Mouse (Mus musculus) embryonic facial prominence, embryonic 11.5 days (tissue): ENCODE data around the gene Mfrp. TPM values are rescaled to one million over a fixed set of nuclear protein-coding genes. Genes with fewer than 3 reads are reported as not detected.

Experiments used
- ATAC-seq: fragments of 200-750 bp; cut with Nextera tagmentation; replicated peaks from 2 replicates; pipeline ENCODE4 v1.8.0; 2017; ENCODE audit warnings: low read depth; ENCODE audit not compliant: insufficient number of reproducible peaks, low FRiP score, low TSS enrichment
- DNase-seq: peaks from one replicate; pipeline ENCODE4 v3.0.0-alpha.2; 2015; ENCODE audit warnings: low spot score
- H3K27ac ChIP-seq: fragments of 300-500 bp; sonication (generic); replicated peaks from 2 replicates; pipeline ENCODE4 v1.5.1; 2014; ENCODE audit warnings: mild to moderate bottlenecking, low read depth, low read length, control low read depth
- H3K27me3 ChIP-seq: fragments of 300-500 bp; sonication (generic); 2 replicates; pipeline ENCODE4 v1.6.1; 2014; ENCODE audit warnings: mild to moderate bottlenecking, low read length, moderate library complexity, mixed read lengths; ENCODE audit not compliant: control insufficient read depth, insufficient read depth
- H3K36me3 ChIP-seq: fragments of 300-500 bp; sonication (generic); replicated peaks from 2 replicates; pipeline ENCODE4 v1.6.1; 2014; ENCODE audit warnings: low read depth, mild to moderate bottlenecking, low read length, moderate library complexity, mixed read lengths; ENCODE audit not compliant: control insufficient read depth, insufficient read depth
- H3K4me1 ChIP-seq: fragments of 300-500 bp; sonication (generic); 2 replicates; pipeline ENCODE4 v1.6.1; 2014; ENCODE audit warnings: low read length, mixed read lengths; ENCODE audit not compliant: control insufficient read depth, insufficient read depth
- H3K4me2 ChIP-seq: fragments of 300-500 bp; sonication (generic); 2 replicates; pipeline ENCODE4 v1.6.1; 2014; ENCODE audit warnings: low read depth, mild to moderate bottlenecking, control low read depth, low read length, moderate library complexity
- H3K4me3 ChIP-seq: fragments of 300-500 bp; sonication (generic); 2 replicates; pipeline ENCODE4 v1.5.1; 2014; ENCODE audit warnings: low read depth, low read length, control low read depth
- H3K9ac ChIP-seq: fragments of 300-500 bp; sonication (generic); replicated peaks from 2 replicates; pipeline ENCODE4 v1.6.1; 2014; ENCODE audit warnings: mild to moderate bottlenecking, control low read depth, low read length
- H3K9me3 ChIP-seq: fragments of 300-500 bp; sonication (generic); replicated peaks from 2 replicates; pipeline ENCODE4 v1.6.1; 2016; ENCODE audit warnings: mild to moderate bottlenecking, low read length, inconsistent platforms, mixed read lengths; ENCODE audit not compliant: control insufficient read depth
- WGBS: fragments of 180-500 bp; shearing (Covaris S2); extraction: QIAGEN DNeasy Blood & Tissue Kit; methylation state at CpG from one replicate; pipeline ENCODE4 v1.1.7; 2014; 5-methylcytosine and 5-hydroxymethylcytosine counted together
- polyA plus RNA-seq: library from polyadenylated mRNA; unstranded; fragments of >200 nt; fragmentation: Nextera tagmentation; extraction: Ambion mirVana; gene quantifications from 2 replicates; pipeline ENCODE4 v1.2.1, GENCODE M21; 2014

Gene Mfrp
- polyA plus RNA-seq, 1 experiment from 2014 or later: 0.32 TPM

DNA sequence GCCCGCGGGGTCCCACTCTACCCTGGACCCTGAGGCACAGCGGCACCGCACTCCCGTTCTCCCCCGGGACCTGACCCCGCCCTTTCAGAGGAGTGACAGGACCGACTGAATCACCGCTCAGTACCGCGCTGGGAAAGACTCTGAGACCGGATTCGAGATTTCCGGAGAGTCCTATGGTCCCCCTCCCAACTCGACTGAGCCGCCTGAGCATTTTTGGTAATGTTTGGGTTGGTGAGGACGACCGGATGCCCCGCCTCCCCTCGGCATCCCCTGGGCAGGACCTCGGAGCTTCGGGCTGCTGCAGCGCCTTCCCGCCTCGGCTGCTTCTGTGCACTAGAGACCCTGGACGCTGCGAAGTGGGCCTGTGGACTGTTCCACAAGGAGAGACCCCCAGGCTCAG lies 28.5 kb downstream of the Mfrp start:
- DNase-seq: peak; percentile 80
- Histone ChIP-seq H3K4me1 (peaks cover 6% of the 10 kb centered on the region), H3K27me3 (peaks cover 17% of the 10 kb centered on the region), H3K4me3 (peak overlapping the region; percentile 33), H3K36me3 (no peaks in the 10 kb centered on the region), H3K9me3 (no peaks in the 10 kb centered on the region), H3K9ac (peak overlapping the region; percentile 60), H3K27ac (peak overlapping the region; percentile 29; the same call in 1 of the 2 replicates), H3K4me2 (peak overlapping the region; percentile 74)
- WGBS: under 1% methylated on average over 27 of the region's 27 CpGs
- ATAC-seq: peak; percentile 53

DNA sequence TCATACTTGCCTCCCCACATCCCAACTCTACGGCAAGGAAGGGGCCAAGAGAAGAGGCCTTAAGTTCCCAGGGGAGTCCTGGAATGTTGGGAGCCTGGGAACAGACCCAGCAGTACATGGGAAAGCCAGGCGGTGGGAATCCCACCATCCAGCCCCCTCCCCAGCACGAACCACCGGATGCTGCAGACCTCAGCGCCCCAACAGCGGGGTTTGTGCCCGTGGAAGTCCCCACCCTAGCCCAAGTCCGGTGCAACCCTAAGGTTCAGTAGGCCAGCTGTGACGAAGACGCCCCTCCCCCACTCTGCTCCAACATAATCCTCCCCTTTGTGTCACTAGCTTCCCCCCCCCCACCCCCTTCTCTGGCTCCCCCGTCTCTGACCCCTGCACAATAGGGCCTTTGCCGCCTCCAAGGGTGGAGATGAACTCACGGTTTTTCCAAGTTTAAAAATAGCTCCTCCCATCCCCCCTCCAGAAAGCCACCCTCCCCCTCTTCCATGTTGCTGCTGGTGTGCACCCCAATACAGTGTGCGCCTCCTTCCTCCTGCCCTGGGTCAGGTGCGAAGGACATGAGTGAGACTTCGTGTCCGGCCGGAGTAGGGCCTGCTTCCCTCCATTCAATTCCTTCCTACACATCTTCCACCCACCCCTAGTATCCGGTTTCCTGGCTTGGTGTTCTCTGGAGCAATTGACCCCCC lies 29.2 kb downstream of the Mfrp start:
- 8% methylated on average over 17 of the region's 19 CpGs for WGBS
- DNase-seq: peak; percentile 56
- Histone ChIP-seq H3K27ac (peak overlapping the region; percentile 29; the same call in 1 of the 2 replicates), H3K36me3 (no peaks in the 10 kb centered on the region), H3K9me3 (no peaks in the 10 kb centered on the region), H3K4me3 (peak overlapping the region; percentile 33; the same call in 1 of the 2 replicates), H3K9ac (no peak overlapping the region; the same call in 1 of the 2 replicates), H3K27me3 (peaks cover 22% of the 10 kb centered on the region), H3K4me2 (peak overlapping the region; percentile 74), H3K4me1 (peaks cover 9% of the 10 kb centered on the region)
- peak; percentile 55 for ATAC-seq

DNA sequence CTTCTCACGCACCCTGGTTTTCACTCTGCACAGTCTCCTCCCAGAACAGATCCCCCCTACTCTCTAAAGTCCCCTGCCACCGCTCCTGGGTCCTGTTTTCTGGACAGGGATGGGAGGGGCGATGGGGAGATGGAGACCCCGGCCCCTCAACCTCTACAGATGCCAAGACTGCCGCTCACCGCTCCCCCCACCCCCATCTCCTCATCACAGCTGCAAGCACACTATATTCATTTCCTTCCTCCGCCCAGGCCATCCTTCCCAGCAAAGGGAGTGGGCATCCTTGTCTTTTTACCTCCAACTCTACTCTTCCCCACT lies 29.7 kb downstream of the Mfrp start:
- H3K4me2 ChIP-seq: no peak overlapping the region
- no peak overlapping the region for H3K4me3 ChIP-seq
- no peak overlapping the region for H3K27ac ChIP-seq
- DNase-seq (no peak), ATAC-seq (no peak)
- 28% methylated on average over 7 of the region's 7 CpGs for WGBS
- H3K9ac ChIP-seq: no peak overlapping the region; the same call in 1 of the 2 replicates
- H3K27me3 ChIP-seq: peaks cover 24% of the 10 kb centered on the region
- H3K9me3 ChIP-seq: no peaks in the 10 kb centered on the region
- H3K4me1 ChIP-seq: peaks cover 9% of the 10 kb centered on the region
- H3K36me3 ChIP-seq: no peaks in the 10 kb centered on the region

DNA sequence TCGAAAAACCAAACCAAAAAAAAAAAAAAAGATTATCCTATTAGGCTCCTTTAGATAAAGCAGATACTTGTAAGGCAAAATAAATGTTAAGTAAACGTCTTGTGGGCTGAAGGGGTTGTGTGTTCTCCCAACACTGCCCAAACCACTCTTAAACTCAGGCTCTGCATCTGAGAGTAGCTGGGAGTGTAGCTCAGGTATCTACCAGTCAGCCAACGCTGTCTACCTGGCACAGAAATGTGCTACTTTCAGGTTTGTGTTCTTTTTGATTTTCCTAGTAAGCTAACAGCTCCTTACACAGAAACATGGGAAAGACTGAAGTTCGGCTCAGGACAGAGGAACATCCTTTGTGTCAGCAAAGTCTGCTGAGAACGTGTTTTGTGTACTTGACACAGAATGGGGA lies 30.7 kb downstream of the Mfrp start:
- no peak overlapping the region for H3K27ac ChIP-seq
- peaks cover 25% of the 10 kb centered on the region for H3K27me3 ChIP-seq
- DNase-seq (no peak), ATAC-seq (no peak)
- H3K9me3 ChIP-seq: no peaks in the 10 kb centered on the region
- H3K36me3 ChIP-seq: no peaks in the 10 kb centered on the region
- WGBS: 62% methylated on average over 5 of the region's 5 CpGs
- H3K4me1 ChIP-seq: peaks cover 9% of the 10 kb centered on the region
- H3K9ac ChIP-seq: no peak overlapping the region
- H3K4me3 ChIP-seq: no peak overlapping the region
- H3K4me2 ChIP-seq: no peak overlapping the region

DNA sequence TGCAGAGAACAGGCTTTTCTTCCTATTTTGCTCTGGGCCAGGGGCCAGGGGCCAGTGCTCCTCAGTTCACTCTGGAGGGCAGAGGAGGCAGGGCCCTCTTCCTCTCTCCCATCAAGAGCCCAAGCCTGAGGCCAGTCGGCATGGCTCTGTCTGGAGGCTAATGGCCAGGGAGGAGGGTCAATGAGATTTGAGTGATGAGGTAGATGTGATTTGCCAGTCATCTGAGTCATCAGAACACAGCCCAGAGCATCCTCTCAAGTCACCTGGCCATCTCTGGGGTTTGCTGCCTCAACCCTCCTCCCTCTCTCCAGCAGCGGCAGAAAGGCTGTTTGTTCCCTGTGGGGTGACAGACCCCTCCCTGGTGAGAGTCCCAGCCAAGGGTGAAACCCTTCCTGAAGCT lies 31.8 kb downstream of the Mfrp start:
- Histone ChIP-seq H3K27me3 (peaks cover 25% of the 10 kb centered on the region), H3K4me3 (peak overlapping the region; percentile 5; the same call in 1 of the 2 replicates), H3K36me3 (no peaks in the 10 kb centered on the region), H3K4me1 (peaks cover 9% of the 10 kb centered on the region), H3K9ac (0 out of 2 replicates have a peak overlapping the region, but pooled peaks have one; percentile 18), H3K9me3 (no peaks in the 10 kb centered on the region), H3K27ac (no peak overlapping the region), H3K4me2 (peak overlapping the region; percentile 90)
- DNase-seq (no peak), ATAC-seq (no peak)
- 15% methylated on average over 2 of the region's 2 CpGs for WGBS

DNA sequence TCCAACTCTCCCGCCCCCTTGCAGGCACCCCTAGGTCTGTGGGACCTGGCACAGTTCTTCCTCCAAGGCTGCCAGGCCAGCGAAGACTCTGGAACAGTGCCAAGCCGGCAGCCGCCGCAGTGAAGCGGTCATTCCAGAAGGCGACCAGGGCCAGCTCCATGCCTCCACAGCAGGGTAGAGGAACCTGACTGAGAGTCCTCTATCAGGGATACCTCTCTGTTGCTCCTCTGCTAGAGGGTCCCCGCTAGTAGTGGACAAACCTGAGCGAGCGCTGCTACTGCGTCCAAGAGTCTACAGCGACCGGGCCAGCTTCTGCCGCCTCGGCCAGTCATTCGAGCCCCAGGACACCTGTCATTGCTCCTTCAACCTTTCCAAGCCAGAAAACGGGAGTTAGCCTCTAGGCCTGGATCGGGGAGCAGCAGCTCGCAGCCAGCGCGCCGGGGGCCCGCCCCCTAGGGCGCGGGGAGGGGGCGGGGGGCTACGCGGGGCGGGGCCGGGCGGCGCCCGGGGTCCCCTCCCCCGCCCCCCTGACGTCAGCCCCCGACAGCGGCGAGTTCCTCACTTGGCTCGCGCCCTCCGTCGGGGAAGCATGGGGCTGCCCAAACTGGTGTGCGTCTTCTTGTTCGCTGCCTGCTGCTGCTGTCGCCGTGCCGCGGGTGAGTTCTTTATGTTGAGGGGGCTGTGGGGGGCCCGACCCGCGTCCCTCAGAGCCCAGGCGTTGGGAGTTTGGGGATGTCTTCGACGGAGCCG lies 32.7 kb downstream of the Mfrp start, which contains the start of gene Mcam:
Gene Mcam (plus strand): TSS at position 369 of the 750 bp plus-strand sequence.
- Histone ChIP-seq H3K27me3 (peaks cover 25% of the 10 kb centered on the region), H3K4me3 (peak within 1 kb of the TSS; percentile 58), H3K9ac (peak within 1 kb of the TSS; percentile 60), H3K9me3 (no peaks in the 10 kb centered on the region), H3K4me1 (peaks cover 9% of the 10 kb centered on the region), H3K36me3 (no peaks in the 10 kb centered on the region), H3K27ac (0 out of 2 replicates have a peak within 1 kb of the TSS, but pooled peaks have one; percentile 35), H3K4me2 (peak within 1 kb of the TSS; percentile 90)
- DNase-seq (peak; percentile 76), ATAC-seq (no peak; the same call in 1 of the 2 replicates)
- WGBS: 1% methylated on average over 52 of the region's 55 CpGs

DNA sequence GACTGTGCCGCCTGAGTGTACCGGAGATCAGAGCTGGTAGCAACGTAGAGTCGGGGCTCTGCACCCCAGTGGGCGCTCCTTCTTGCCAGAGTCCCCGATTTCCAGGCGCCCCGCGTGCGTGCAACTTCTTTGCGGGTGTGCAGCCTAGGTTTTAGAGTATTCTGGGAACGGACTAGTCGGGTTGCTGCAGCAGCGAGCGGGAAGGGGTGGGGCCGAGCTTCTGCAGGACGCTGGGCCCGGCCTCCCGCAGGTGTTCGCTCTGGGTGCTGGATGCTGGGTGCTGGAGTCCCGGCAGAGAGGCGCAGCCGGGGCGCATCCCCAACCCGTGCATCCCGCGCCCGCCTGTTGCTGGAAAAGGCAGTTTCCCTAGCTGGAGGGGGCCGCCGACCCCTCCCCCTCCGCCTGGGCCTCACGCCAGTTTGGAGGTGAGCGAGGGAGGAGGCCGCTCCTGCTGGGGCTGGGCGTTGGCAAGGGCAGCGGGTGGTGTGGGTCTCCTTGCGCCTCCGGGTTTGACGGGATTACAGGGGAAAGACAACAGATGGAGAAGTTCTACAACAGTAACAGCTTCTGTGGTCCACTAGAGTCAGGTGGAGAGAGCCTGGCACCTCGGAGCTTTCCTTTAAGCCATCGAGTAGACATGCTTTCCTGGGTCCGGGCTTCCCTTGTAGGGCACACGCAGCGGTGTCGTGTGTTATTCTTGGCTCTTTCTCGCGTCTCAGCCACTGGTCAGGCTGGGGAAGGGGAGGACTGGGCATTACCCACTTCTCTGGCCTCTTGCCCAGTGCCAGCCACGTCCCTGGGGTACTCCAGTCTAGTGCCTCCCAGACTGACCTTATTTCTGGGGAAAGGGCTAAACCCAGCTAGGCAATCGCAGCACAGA lies 33.6 kb downstream of the Mfrp start:
- DNase-seq (peak; percentile 18), ATAC-seq (no peak)
- Histone ChIP-seq H3K4me2 (peak overlapping the region; percentile 90), H3K36me3 (no peaks in the 10 kb centered on the region), H3K9ac (peak overlapping the region; percentile 60), H3K27ac (no peak overlapping the region), H3K4me1 (peaks cover 8% of the 10 kb centered on the region), H3K27me3 (peaks cover 25% of the 10 kb centered on the region), H3K9me3 (no peaks in the 10 kb centered on the region), H3K4me3 (peak overlapping the region; percentile 58)
- WGBS: 3% methylated on average over 49 of the region's 49 CpGs
